Mouse (Mus musculus): ENCODE measurements around the gene Tatdn3. TPM values are rescaled to one million over a fixed set of nuclear protein-coding genes. Genes with fewer than 3 reads are reported as not detected.

Tatdn3 gene
- polyA plus RNA-seq, 1 experiment from 2014 or later = 20.2 TPM

GRCm38 (mm10) chr1:191000686-191001085 lies 62.0 kb downstream of the Tatdn3 start:
- H3K4me2 ChIP-seq = no peak overlapping the region
- H3K4me3 ChIP-seq = no peak overlapping the region
- H3K27ac ChIP-seq = no peak overlapping the region
- no peak overlapping the region for H3K9ac ChIP-seq
- no peaks in the 10 kb centered on the region for H3K27me3 ChIP-seq
- WGBS = 60% methylated on average over 3 of the region's 3 CpGs
- peaks cover 11% of the 10 kb centered on the region for H3K36me3 ChIP-seq
- H3K9me3 ChIP-seq (replicated peaks) = no peaks in the 10 kb centered on the region
- no peak for ATAC-seq (replicated peaks; ENCODE audit: insufficient number of reproducible peaks, insufficient read depth, low FRiP score, low read depth)
- H3K4me1 ChIP-seq (replicated peaks) = peaks cover 2% of the 10 kb centered on the region; the same call in 1 of the 2 replicates

- no peaks in the 10 kb centered on the region; the same call in 1 of the 2 replicates for H3K36me3 ChIP-seq
- no peak overlapping the region for H3K4me3 ChIP-seq
- no peak overlapping the region for H3K9ac ChIP-seq
- no peaks in the 10 kb centered on the region for H3K27me3 ChIP-seq
- peaks cover 7% of the 10 kb centered on the region for H3K4me1 ChIP-seq (replicated peaks)
- H3K27ac ChIP-seq = no peak overlapping the region
- H3K4me2 ChIP-seq = no peak overlapping the region
- no peak for ATAC-seq (replicated peaks; ENCODE audit: insufficient number of reproducible peaks, insufficient read depth, low FRiP score, low read depth)
- no peaks in the 10 kb centered on the region for H3K9me3 ChIP-seq (replicated peaks)
- WGBS = 81% methylated on average over 1 of the region's 1 CpGs
Measured at GRCm38 (mm10) chr1:190998027-190998426, 64.7 kb downstream of the Tatdn3 start.

- Histone ChIP-seq H3K9me3 (replicated peaks) (no peaks in the 10 kb centered on the region), H3K9ac (no peak overlapping the region), H3K27me3 (no peaks in the 10 kb centered on the region), H3K27ac (no peak overlapping the region), H3K4me2 (no peak overlapping the region), H3K4me3 (no peak overlapping the region), H3K4me1 (replicated peaks) (peaks cover 7% of the 10 kb centered on the region), H3K36me3 (no peaks in the 10 kb centered on the region; the same call in 1 of the 2 replicates)
- 70% methylated on average over 6 of the region's 6 CpGs for WGBS
- no peak for ATAC-seq (replicated peaks; ENCODE audit: insufficient number of reproducible peaks, insufficient read depth, low FRiP score, low read depth)
Measured at GRCm38 (mm10) chr1:190996346-190996877, 66.3 kb downstream of the Tatdn3 start.

Other genes with a start within 250 kb of the Tatdn3 start
- 8.8 and 11.9 TPM in 2 replicates for gene Rps6kc1, start 151.2 kb downstream of the Tatdn3 start, polyA plus RNA-seq (2015; fragmentation: Nextera tagmentation; extraction: Ambion mirVana)
- gene Angel2, start 137.8 kb downstream of the Tatdn3 start, polyA plus RNA-seq (2015; fragmentation: Nextera tagmentation; extraction: Ambion mirVana) = 29.3 and 30.1 TPM in 2 replicates
- 44.5 and 45.9 TPM in 2 replicates for gene Vash2, start 83.6 kb downstream of the Tatdn3 start, polyA plus RNA-seq (2015; fragmentation: Nextera tagmentation; extraction: Ambion mirVana)
- 2.6 and 3.4 TPM in 2 replicates for gene Flvcr1, start 36.8 kb downstream of the Tatdn3 start, polyA plus RNA-seq (2015; fragmentation: Nextera tagmentation; extraction: Ambion mirVana)
- gene Spata45, start 26.3 kb downstream of the Tatdn3 start, polyA plus RNA-seq (2015; fragmentation: Nextera tagmentation; extraction: Ambion mirVana) = not detected in 2 replicates
- gene Nsl1, start 80 bp upstream of the Tatdn3 start, polyA plus RNA-seq (2015; fragmentation: Nextera tagmentation; extraction: Ambion mirVana) = 9.9 and 14.1 TPM in 2 replicates
- gene Batf3, start 34.9 kb upstream of the Tatdn3 start, polyA plus RNA-seq (2015; fragmentation: Nextera tagmentation; extraction: Ambion mirVana) = 2.0 and 3.8 TPM in 2 replicates
- gene Fam71a, start 101.9 kb upstream of the Tatdn3 start, polyA plus RNA-seq (2015; fragmentation: Nextera tagmentation; extraction: Ambion mirVana) = not detected in 2 replicates
- gene Atf3, start 155.1 kb upstream of the Tatdn3 start, polyA plus RNA-seq (2015; fragmentation: Nextera tagmentation; extraction: Ambion mirVana) = 14.0 and 14.3 TPM in 2 replicates